Mouse (Mus musculus) kidney, adult 8-10 months (tissue): ENCODE measurements around the gene Slc25a23.

Experiments
- DNase-seq, 2 experiments: peaks; one replicate each; pipeline ENCODE4 v3.0.0; 2022

Gene Slc25a23

GRCm38 (mm10) chr17:57059486-57059977 is at the start of gene Slc25a23:
TSS of gene Slc25a23 (minus strand) at chr17:57059863.
- DNase-seq = peak; percentile 63 to 71

- DNase-seq = no peak
These were observed 49.1 kb upstream of the Slc25a23 start for GRCm38 (mm10) chr17:57108666-57109171.

- DNase-seq = no peak
These were observed 48.5 kb upstream of the Slc25a23 start for GRCm38 (mm10) chr17:57108040-57108665.

GRCm38 (mm10) chr17:57107064-57107463 is 47.4 kb upstream of the Slc25a23 start:
- DNase-seq = no peak

GRCm38 (mm10) chr17:57106035-57106368 is 46.3 kb upstream of the Slc25a23 start:
- DNase-seq = no peak

GRCm38 (mm10) chr17:57105181-57106034 is 45.7 kb upstream of the Slc25a23 start, which contains the start of gene Tnfsf9:
TSS of gene Tnfsf9 (plus strand) at chr17:57105325.
- no peak for DNase-seq

- DNase-seq = no peak
These were observed 44.8 kb upstream of the Slc25a23 start for GRCm38 (mm10) chr17:57104496-57104895.

GRCm38 (mm10) chr17:57102276-57102675 is 42.6 kb upstream of the Slc25a23 start:
- DNase-seq = no peak

- DNase-seq = no peak
These were observed 40.1 kb upstream of the Slc25a23 start for GRCm38 (mm10) chr17:57099629-57100325.

- DNase-seq = no peak
These were observed 38.7 kb upstream of the Slc25a23 start for GRCm38 (mm10) chr17:57098321-57098720.

GRCm38 (mm10) chr17:57096623-57096920 is 36.9 kb upstream of the Slc25a23 start:
- peak; percentile 57 to 83 for DNase-seq

- peak; percentile 54 to 61 for DNase-seq
These were observed 36.4 kb upstream of the Slc25a23 start for GRCm38 (mm10) chr17:57095855-57096622.

GRCm38 (mm10) chr17:57094222-57094621 is 34.6 kb upstream of the Slc25a23 start:
- no peak for DNase-seq

GRCm38 (mm10) chr17:57087049-57087832 is 27.6 kb upstream of the Slc25a23 start, which contains the start of gene Tubb4a:
TSS of gene Tubb4a (minus strand) at chr17:57087782.
- no peak for DNase-seq

- DNase-seq = no peak
These were observed 26.5 kb upstream of the Slc25a23 start for GRCm38 (mm10) chr17:57085970-57086757.

- no peak for DNase-seq
These were observed 22.8 kb upstream of the Slc25a23 start for GRCm38 (mm10) chr17:57082481-57082880.

GRCm38 (mm10) chr17:57081234-57081842 is 21.7 kb upstream of the Slc25a23 start:
- DNase-seq = no peak

GRCm38 (mm10) chr17:57079919-57080318 is 20.3 kb upstream of the Slc25a23 start:
- no peak for DNase-seq

- DNase-seq = no peak
These were observed 18.7 kb upstream of the Slc25a23 start, which contains the start of gene Dennd1c for GRCm38 (mm10) chr17:57078336-57078735. TSS of gene Dennd1c (minus strand) at chr17:57078514.

GRCm38 (mm10) chr17:57076916-57077315 is 17.3 kb upstream of the Slc25a23 start:
- DNase-seq = no peak
